Mouse (Mus musculus): ENCODE measurements around the gene Apom.

GRCm38 (mm10) chr17:35125081-35125480 lies 6.8 kb downstream of the Apom start:
- TF ChIP-seq HCFC1 (IDR thresholded peaks at IDR 0.05; ENCODE audit: borderline replicate concordance, insufficient read depth, low read length) (no peak), ZC3H11A (IDR thresholded peaks at IDR 0.05; ENCODE audit: borderline replicate concordance, low read depth, low read length) (no peak), MAFK (IDR thresholded peaks at IDR 0.05; ENCODE audit: insufficient read depth, low read depth, low read length) (no peak), CHD2 (IDR thresholded peaks at IDR 0.05; ENCODE audit: low read depth, low read length) (no peak)

All from ES-E14 (cell line).